Mouse (Mus musculus) embryo, embryonic 11 days (tissue): ENCODE results near the gene Cit.
"Not testable (repeated sequence)": the region's sequence is repeated elsewhere in the genome, so short reads cannot be mapped to it uniquely, and the experiment has no call there.

ENCODE experiments used
- DNase-seq: peaks from one replicate; pipeline ENCODE4 v3.0.0-alpha.2; 2015

Cit gene

DNA sequence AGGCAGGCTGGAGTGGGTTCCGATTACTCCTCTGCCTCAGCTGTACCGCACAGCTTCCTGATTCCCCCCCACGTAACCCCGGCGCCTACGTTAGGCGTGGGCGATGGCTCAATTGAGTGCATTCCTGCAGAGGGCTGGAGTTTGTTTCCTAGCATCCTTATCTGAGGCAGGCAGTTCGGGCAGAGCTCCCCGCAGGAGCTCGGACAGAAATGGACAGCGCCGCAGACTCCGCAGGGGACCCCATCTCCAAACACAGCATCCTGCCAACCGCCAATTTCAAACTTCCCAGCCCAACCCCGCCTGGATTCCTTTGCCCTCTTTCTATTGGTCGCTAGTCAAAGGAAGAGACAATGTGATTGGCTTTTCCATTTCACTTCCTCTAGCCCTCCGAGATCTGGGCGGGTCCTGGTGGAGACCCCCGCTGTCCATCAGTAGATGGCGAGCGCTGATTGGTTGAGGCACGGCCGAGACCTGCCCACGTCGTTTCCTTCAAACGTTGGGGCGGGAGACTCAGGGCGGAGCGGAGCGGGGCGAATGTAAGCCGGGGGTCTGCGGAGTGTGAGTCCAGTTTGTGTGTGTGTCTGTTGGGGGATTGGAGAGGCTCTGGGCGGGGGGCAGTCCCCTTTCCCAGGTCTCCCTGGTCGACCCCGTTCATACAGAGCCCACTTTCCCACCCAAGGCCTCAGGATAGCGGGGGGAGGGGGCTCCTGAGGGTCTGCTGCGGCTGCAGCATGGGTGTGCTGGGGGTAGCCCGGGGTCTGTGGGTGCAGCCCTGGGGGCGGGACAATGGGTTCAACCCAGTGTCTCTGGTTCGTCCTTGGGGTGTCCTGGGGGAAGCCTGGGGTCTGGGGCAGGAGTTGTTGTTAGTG is at the start of gene Cit:
Gene Cit, plus strand, starts transcription at position 513 of the 869 bp plus-strand sequence.
- DNase-seq: peak; percentile 99

DNA sequence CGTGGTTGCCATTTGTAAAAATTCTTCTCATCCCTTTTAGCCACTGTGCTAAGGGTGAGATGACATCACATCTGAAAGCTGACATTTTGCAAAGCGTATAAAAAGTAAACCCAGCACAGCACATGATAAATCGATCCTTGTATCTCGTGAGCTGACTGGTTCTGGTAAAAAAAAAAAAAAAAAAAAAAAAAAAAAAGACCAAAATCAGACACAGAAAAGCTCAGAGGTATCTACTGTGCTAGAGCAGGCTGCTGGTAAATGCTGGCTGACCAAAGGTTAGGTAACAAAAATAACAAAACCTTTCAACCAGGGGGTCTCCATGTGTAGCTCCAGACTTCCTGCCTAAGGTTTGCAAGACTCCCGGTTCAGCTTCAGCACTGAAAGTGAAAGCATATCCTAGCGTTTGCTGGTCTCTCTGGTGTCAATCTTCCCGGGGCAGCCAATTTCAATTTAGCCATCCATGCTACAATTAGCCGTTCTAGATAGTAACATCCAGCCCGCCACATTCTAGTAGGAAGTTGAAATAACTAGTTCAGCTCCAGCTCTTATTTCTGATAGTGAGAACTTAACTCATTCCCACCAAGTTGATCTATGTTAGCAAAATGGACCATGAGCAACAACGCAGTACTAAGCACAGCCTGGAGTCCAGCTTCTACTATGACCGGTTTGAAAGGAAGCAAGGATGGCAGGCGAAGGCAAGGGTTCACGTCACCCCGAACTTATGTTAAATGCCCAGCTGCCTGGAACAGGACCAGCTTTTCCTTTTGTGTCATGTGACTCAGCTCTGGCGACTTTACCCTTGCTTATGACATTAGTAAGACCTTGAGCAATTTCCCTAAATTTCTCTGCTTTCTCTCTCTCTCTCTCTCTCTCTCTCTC is 45.8 kb upstream of the Cit start:
- no peak for DNase-seq

DNA sequence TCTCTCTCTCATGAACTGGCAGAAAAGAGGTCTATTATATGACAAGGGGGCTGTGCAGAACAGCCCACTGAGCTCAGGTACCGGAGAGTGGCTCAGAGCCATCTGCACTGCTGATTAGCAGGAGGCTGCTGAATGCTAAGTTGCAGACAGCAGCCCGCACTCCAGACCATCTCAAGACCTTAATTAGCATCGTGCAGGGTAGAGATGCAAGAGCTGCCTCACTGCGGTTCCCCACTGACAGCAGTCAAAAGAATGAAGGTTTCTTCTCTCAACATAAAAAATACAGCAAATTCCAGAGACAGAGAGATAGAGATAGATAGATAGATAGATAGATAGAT is 45.2 kb upstream of the Cit start:
- no peak for DNase-seq

DNA sequence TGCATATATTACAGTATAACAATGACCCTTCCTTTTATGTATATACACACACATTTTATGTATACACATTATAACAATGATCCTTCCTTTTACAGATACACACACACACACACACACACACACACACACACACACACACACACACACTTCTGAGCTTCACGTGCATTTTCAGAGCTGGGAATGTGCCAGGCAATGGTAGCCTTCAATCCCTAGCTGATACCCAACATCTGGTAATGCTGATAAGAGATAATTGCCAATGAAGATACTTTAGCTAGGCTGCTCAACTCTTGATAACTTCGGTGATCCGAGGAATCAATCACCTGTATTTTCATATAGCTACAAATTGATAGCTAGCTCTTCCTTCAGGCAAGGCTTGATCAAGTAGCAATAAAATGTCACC is 32.8 kb upstream of the Cit start:
- no peak for DNase-seq

DNA sequence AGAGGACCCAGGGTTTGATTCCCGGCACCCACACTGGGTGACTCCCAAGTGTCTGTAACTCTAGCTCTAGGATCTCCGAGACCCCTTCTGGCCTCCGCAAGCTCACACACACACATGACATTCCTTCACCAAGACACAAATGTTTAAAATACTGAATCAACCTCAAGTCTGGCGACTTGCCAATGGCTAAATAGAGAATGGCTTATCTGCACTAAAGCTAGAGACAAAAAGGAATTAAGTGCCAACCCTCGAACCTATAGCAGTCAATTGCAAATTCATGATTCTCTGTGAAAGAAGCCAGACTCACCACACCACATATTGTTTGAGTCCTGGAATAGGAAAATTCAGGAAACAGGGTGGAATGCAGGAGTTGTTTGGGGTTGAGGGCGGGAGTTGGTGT is 28.1 kb upstream of the Cit start:
- no peak for DNase-seq

DNA sequence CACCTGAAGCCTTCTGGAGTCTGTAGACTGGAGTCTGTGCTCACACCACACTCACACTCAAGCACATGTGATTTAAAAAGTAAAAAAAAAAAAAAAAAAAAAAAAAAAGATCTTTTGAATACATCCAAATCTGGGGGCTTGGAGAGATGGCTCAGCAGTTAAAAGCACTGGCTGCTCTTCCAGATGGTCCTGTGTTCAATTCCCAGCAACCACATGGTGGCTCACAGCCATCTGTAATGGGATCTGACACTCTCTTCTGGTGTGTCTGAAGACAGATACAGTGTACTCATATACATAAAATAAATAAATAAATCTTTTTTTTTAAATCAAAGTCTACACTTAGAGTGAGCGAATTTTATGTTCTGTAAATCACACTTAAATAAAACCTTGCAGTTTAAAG is 27.4 kb upstream of the Cit start:
- DNase-seq: not testable (repeated sequence)

DNA sequence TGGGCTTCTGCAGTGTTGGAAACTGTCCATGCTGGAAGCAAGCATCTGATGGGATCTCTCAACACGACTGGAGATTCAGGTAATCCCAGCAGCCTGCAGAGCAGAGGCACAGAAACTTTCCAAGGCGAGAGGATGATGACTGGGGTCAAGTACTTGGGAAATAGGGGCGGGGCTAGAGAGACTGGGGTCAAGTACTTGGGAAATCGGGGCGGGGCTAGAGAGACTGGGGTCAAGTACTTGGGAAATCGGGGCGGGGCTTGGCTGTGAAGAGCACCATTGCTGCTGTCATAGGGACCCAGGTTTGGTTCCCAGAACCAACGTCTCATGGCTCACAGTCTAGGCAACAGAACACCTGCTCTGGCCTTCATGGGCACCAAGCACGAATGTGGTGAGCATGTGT is 25.1 kb upstream of the Cit start:
- no peak for DNase-seq

DNA sequence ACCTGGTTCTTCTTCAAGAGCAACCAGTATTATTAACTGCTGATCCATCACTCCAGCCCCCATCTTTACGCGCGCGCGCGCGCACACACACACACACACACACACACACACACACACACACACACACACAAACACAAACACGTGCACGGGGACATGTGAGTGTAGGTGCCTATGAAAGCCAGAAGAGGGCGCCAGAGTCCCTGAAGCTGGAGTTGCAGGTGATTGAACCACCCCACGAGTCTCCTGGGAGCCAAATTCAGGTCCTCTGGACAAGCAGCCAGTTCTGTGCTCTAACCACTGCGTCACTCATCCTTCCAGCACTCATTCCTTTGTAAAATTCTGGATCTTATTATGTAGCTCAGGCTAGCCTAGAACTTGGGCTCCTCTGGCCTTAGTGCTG is 23.9 kb upstream of the Cit start:
- DNase-seq: no peak

DNA sequence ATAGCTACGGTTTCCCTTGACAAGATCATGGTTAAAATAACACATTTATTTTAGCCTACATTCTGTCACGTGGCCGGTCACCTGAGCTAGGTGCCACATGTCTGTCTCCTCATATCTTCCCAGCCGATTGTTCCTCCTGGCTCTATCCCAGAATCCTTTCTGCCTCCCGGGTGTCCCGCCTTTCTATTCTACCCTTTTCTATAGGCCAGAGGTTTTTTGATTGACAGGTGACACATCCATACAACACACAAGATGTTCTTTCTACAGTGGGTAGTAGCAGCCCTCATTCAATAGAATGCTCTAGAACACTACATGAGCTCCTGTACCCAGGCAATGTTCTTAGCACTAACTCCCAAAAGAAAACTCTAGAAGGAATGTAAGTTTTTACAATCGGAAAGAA is 23.2 kb upstream of the Cit start:
- DNase-seq: no peak

DNA sequence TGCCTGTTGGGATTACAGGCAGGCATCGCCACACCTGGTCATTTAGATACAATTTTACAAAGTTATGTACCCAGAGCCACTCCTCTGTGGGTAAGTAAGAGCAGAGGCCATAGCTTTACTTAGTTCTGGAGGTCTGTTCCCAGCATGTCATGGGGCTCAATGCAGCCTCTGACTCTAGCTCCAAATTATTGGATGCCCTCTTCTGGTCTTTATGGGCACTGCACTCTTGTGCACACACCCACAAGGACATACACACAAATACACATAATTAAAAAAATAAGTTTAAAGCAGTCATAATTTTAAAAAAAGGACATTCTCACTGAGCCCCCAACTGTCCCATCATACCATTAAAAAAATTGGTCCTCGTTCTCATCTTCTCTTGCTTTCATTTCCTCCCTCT is 12.3 kb upstream of the Cit start:
- no peak for DNase-seq

DNA sequence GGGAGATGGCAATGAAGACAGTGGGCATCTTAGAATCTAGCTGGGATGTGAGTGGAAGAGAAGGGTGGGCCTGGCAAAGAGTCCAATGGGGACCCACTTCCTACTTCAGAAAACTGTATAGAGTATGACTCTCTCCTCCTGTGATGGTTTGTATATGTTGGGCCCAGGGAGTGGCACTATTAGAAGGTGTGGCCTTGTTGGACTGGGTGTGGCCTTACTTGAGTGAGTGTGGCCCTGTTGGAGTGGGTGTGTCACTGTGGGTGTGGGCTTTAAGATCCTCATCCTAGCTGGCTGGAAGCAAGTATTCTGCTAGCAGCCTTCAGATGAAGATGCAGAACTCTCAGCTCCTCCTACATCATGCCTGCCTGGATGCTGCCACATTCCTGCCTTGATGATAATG is 11.3 kb upstream of the Cit start:
- DNase-seq: not testable (repeated sequence)

DNA sequence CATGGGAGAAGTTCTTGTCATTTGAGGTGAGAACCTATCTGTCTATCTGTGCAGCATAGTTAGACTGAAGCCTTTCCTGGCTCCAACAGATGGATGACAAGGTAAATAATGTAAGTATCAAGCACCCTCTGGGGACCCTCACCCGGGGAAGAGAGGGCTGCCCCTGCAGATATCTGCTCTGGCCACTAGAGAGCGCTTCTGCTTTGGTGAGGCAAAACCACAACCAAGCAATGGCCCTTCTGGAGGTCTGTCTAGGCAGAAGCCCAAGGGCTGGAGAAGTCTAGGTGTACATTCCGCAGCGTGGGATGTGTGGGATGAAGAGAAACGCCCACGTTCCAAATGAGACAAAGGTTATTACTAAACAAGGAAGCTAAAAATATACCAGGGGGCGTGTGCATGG is 9.8 kb upstream of the Cit start:
- DNase-seq: no peak

DNA sequence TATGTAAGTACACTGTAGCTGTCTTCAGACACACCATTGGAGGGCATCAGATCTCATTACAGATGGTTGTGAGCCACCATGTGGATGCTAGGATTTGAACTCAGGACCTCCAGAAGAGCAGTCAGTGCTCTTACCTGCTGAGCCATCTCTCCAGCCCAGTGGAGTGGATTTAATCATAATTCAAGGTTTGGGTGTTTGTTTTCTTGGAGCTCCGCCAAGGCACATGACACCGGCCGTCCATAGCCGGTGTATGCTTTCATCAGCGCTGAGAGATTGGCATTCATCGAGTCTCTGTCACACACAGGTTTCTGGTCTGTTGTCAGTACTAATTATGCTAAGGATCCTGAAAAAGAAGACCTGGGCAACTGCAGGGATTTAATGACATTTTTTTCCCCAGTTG is 7.0 kb upstream of the Cit start:
- no peak for DNase-seq

DNA sequence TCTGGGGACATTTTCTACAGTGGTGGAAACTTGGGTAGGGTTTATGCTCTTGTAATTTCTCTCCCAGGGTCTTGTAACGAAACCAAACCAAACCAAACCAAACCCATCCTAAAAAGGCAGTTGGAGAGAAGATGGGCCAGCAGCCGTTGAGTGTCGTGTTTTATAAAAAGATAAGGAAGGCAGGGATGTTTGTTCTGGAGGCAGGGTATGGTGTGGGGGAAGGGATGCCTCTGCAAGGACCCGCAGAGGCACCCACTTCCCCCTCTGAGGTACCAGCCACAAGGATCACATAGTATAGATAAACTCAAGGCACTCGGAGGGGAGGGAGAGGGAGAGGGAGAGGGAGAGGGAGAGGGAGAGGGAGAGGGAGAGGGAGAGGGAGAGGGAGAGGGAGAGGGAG is 4.6 kb upstream of the Cit start:
- DNase-seq: no peak

DNA sequence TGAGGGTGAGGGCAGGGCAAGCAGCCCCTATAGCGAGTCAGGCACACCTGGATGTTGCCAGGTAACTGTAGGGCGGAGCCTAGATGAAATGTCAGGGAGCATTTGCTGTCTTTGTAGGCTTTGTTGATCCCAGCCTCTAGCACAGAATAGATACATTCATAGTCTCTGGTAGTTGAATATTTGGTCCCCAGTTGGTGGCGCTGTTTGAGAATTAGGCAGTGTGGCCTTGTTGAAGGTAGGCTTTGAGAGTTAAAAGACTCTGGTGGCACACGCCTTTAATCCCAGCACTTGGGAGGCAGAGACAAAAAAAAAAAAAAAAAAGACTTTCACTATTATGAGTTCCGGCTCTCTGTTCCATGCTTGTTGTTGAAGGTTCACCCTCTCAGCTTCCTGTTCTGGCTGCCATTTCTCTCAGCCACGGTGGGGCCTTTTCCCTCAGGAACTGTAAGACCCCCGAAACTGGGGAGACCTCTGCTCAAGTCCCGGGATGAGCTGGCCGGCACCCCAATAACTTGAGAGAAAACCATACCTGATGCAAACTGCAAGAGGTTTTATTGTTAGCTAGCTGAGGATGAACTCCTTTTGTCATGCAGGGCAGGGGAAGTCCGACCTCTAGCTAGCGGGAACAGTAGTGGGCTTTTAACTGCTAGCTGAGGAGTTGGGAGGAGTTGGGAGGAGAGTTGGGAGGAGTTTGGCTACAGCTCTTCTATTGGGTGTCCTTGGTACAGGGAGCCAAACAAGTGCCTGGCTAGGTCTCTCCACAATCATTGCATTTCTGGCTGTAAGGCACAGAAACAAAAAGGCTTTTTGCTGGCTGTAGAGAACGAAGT is 3.9 kb upstream of the Cit start:
- DNase-seq: no peak

DNA sequence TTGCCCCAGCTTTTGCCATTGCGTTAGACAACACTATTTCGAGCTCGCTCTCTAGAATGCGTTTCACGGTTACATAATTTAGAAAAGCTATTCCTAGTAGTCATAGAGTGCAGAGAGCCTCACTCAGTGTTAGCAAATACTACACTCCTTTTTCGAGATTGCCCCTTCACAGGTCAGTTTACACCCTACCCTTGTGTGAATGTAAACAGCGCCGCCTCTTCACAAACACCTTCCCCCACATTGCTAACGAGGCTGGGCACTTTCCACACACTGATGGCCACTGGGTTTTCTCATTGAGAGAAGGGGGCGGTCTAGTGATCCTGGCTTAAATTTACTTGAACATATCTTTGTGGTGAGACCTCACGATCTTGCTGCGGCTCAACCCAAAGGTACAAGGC is 711 bp upstream of the Cit start:
- no peak for DNase-seq

DNA sequence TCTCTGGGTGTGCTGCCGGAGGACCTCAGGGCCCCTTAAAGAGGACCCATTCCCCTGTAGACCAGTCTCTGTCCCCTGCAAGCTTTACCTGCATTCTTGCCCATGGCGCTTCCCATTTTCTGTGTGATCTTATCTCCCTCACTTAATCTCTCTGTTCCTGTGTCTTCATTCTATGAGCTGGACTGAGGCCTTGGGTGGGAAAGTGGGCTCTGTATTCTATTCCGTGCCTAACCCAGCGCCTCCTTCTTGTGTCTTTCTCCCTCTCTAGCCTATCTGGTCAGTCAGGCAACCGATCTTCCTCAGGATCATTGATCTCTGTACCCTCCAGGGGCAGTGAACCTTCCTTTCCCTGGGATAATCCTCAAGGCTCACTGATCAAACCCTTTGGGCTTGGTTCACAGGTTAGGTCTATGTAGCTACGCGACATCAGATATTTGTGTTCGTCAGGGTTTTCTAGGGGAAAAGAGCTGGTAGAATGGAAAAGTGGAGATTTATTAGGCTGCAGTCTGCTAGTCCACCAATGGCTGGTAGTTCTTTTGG is 627 bp downstream of the Cit start:
- DNase-seq: no peak

DNA sequence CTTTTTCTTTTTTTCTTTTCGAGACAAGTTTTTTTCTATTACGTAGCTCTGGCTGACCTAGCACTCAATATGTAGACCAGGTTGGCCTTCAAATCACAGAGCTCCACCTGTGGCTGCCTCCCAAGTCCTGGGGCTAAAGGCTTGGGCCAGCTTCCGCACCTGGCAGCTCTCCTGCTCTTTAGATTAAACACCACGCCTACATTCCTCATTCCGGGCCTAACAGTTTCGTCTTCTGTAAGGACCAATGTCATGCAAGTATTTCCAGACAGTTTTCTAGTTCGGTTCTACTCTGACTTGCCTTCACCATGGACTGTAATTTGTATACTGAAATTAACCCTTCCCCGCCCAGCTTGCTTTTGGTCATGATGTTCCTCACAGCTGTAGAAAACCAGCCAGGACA is 2.1 kb downstream of the Cit start:
- no peak for DNase-seq

DNA sequence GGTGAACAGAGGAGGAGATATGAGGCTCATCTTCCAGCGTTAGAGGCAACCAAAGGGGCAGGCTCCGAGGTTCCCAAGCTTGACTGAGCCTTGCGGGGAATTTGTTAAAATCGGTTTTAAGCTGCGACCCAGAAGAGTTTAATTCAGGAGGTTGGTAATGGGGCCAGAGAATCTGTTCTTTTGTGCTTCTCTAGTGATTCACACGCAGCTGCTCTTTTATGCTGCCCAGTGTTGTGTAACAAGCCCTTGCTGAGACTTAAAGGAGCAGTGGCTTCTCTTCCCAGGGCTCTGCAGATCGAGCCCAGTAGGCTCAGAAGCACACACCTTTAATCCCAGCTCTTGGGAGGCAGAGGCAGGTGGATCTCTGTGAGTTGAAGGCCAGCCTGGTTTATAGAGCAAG is 3.4 kb downstream of the Cit start:
- DNase-seq: no peak

DNA sequence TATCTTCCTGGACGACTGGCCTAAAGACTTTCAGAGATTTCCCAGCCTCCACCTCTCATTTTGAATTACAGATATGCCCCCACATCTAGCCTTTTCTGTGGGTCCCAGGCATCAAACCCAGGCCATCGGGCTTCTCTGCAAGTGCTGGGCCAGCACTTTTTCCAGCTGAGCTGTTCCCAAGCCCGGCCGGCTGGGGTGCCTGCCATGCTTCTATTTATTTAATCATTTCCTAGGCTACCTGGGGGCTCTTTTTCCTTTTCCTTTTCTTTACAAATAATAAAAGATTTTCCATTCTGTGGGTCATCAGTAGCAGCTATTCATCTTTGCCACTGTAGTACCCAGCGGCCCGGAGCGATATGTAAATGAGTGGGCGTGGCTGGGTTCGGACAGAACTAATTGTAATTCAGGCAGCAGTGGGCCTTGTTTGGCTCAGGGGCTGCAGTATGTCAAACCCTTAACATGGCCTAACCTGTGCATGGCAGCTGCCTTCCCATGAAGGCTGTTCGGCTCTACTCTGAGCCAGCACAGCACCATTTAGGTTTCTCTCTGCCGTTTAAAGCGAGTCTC is 4.3 kb downstream of the Cit start:
- no peak for DNase-seq

DNA sequence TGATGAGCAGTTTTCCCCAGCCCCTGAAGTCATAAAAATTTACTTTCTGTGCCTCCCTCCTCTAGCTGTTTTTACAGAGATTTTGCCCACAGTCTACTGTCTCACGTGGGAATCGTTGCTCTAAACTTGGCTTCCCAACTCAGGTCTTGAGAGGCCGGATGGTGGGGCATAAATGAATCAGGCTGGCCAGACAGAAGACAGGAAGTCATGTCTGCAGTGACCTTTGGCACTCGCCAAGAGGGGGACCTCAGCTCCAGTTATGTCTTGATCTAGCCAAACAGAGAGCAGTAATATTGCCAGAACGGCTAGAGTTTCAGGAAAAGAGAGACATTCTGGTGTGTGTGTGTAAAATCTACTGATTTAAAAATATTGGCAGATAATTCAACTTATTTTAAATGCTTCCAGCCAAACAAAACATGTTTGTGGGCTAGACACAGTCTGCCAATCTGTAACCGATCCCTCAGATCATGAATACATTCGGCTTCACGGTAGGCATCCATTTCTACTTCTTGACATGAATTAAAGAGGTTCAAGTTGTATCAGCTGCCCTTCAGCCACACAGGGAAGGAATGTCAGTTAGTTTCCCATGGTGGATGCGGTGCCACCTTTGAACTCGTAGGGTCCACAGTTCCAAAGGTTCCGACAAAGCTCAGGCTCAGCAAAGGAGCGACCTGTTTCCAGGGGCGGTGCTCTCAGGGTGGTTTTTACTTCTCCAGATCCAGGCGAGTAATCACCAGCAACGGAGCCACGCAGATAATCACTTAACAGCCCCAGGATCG is 5.4 kb downstream of the Cit start:
- DNase-seq: no peak

DNA sequence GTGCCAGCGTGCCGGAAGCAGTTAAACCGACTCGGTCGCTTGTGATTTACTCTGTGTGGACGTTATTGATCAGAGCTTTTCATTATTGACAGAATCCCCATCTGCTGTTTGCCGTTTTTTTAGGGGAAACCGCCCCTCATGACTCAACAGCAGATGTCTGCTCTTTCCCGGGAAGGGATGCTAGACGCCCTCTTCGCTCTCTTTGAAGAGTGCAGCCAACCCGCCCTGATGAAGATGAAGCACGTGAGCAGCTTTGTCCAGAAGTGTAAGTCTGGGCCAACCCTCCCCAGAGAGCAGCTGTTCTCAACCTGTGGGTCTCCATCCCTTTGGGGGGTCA is 5.9 kb downstream of the Cit start:
- no peak for DNase-seq
